Mouse (Mus musculus) kidney, postnatal 25 days (tissue): ENCODE data around the gene Sf3b3.
A peak's percentile ranks its signal among the peaks of the same experiment; 100 is the strongest.

Source experiments
- DNase-seq, 2 experiments: peaks; one replicate each; pipeline ENCODE4 v3.0.0; 2021; ENCODE audit warnings: mixed read lengths in 2 of 2

Sf3b3 gene

GRCm38 (mm10) chr8:110767261-110767660 is 79.3 kb downstream of the Sf3b3 start:
- no peak for DNase-seq

GRCm38 (mm10) chr8:110764671-110765070 is 81.9 kb downstream of the Sf3b3 start:
- DNase-seq, result no peak

- peak in 1 of 2 experiments; percentile 33 for DNase-seq
Measured at GRCm38 (mm10) chr8:110761988-110762387, 84.6 kb downstream of the Sf3b3 start.

- peak; percentile 85 to 87 for DNase-seq
Measured at GRCm38 (mm10) chr8:110761185-110761584, 85.4 kb downstream of the Sf3b3 start.

- peak in 1 of 2 experiments; percentile 24 for DNase-seq
Measured at GRCm38 (mm10) chr8:110760280-110760940, 86.2 kb downstream of the Sf3b3 start.
